Mouse (Mus musculus) ZHBTc4 (cell line): ENCODE measurements around the gene Syf2.

ENCODE experiments used
- DNase-seq: peaks from one replicate; pipeline ENCODE4 v3.0.0-alpha.2; 2011; ENCODE audit warnings: low read depth, low spot score

Gene Syf2

GRCm38 (mm10) chr4:134975261-134975928 is 44.7 kb downstream of the Syf2 start:
- DNase-seq, result peak; percentile 77

GRCm38 (mm10) chr4:134975929-134976308 is 45.2 kb downstream of the Syf2 start:
- no peak for DNase-seq

- DNase-seq, result no peak
Observed at GRCm38 (mm10) chr4:134978930-134979329, 48.2 kb downstream of the Syf2 start.

- DNase-seq, result peak; percentile 92
Observed at GRCm38 (mm10) chr4:134981959-134982431, 51.3 kb downstream of the Syf2 start.

- DNase-seq, result peak; percentile 63
Observed at GRCm38 (mm10) chr4:134983136-134983535, 52.4 kb downstream of the Syf2 start.

- peak; percentile 83 for DNase-seq
Observed at GRCm38 (mm10) chr4:134984555-134984954, 53.9 kb downstream of the Syf2 start.

GRCm38 (mm10) chr4:134985626-134986335 is 55.1 kb downstream of the Syf2 start:
- no peak for DNase-seq

GRCm38 (mm10) chr4:134986336-134986635 is 55.6 kb downstream of the Syf2 start:
- no peak for DNase-seq

- no peak for DNase-seq
Observed at GRCm38 (mm10) chr4:134986963-134987362, 56.3 kb downstream of the Syf2 start.
